In genomic region chr5:140355934-140356333, GRCm38 (mm10) we compare ENCODE assay signal across 20 mouse cellular contexts. TPM values are rescaled to one million over a fixed set of nuclear protein-coding genes. Genes with fewer than 3 reads are reported as not detected.
A peak's percentile ranks its signal among the peaks of the same experiment; 100 is the strongest.
DNase-seq lines count a peak whose midpoint lies in the region; ATAC-seq and TF ChIP-seq lines count a peak whose summit lies in the region.
"Had no signal": no experiment of that assay in that cellular context is flagged by ENCODE, and none has a peak within 500 bp of the region (broad histone marks: within the 10 kb centered on the region; RNA-seq: fewer than 3 reads in every experiment).

No protein-coding gene starts in this region.

- no peaks in the 10 kb centered on the region for H3K9me3 ChIP-seq in kidney, embryonic 15.5 days (replicated peaks)
- H3K9me3 ChIP-seq in liver, embryonic 14.5 days (ENCODE audit: control insufficient read depth, low read length), result no peaks in the 10 kb centered on the region
- H3K9me3 ChIP-seq: embryonic facial prominence, embryonic 12.5 days; forebrain, embryonic 13.5 days; heart, embryonic 10.5 days; limb, embryonic 10.5 days; liver, embryonic 13.5 days had no signal

- H3K4me3 ChIP-seq in kidney, adult 2 months (ENCODE audit: insufficient read depth, low read depth, low read length), result no peak overlapping the region
- no peak overlapping the region for H3K4me3 ChIP-seq in kidney, embryonic 15.5 days (replicated peaks)
- H3K4me3 ChIP-seq in liver, embryonic 14.5 days (ENCODE audit: insufficient read depth in 1 of 2, low read depth in 2 of 2, low read length in 2 of 2), result no peak overlapping the region
- H3K4me3 ChIP-seq: embryonic facial prominence, embryonic 12.5 days; forebrain, embryonic 13.5 days; heart, embryonic 10.5 days; limb, embryonic 10.5 days; liver, embryonic 13.5 days had no signal

- no peak overlapping the region for H3K9ac ChIP-seq in kidney, embryonic 15.5 days
- no peak overlapping the region for H3K9ac ChIP-seq in liver, embryonic 14.5 days (replicated peaks)
- H3K9ac ChIP-seq: embryonic facial prominence, embryonic 12.5 days; forebrain, embryonic 13.5 days; liver, embryonic 13.5 days had no signal

- H3K27ac ChIP-seq in kidney, adult 2 months (ENCODE audit: insufficient read depth, low read depth, low read length), result no peak overlapping the region
- H3K27ac ChIP-seq in kidney, embryonic 15.5 days, result no peak overlapping the region
- no peak overlapping the region for H3K27ac ChIP-seq in liver, embryonic 14.5 days
- H3K27ac ChIP-seq: embryonic facial prominence, embryonic 12.5 days; forebrain, embryonic 13.5 days; heart, embryonic 10.5 days; limb, embryonic 10.5 days; liver, embryonic 13.5 days had no signal

- peaks cover 19% of the 10 kb centered on the region; the same call in 1 of the 2 replicates for H3K4me1 ChIP-seq in kidney, adult 2 months (ENCODE audit: control insufficient read depth, insufficient read depth, low read length)
- H3K4me1 ChIP-seq in kidney, embryonic 15.5 days, result no peaks in the 10 kb centered on the region
- H3K4me1 ChIP-seq in liver, embryonic 14.5 days (replicated peaks; ENCODE audit: control insufficient read depth in 2 of 2, insufficient read depth in 2 of 2, low read length in 1 of 2), result no peaks in the 10 kb centered on the region
- H3K4me1 ChIP-seq: embryonic facial prominence, embryonic 12.5 days; forebrain, embryonic 13.5 days; limb, embryonic 10.5 days; liver, embryonic 13.5 days had no signal

- DNase-seq in embryo, embryonic 10 days (ENCODE audit: low spot score), result peak; percentile 28
- no peak for DNase-seq in embryo, embryonic 11 days
- no peak for DNase-seq in kidney, adult 2 months
- DNase-seq in liver, embryonic 14.5 days (ENCODE audit: low read depth in 3 of 3, low spot score in 3 of 3), result no peak
- DNase-seq in liver (no peak), NIH3T3 (ENCODE audit: low read depth) (peak; percentile 15)
- DNase-seq in thymus, postnatal 25 days, result no peak
- DNase-seq: adrenal gland, postnatal 25 days; cerebellum, adult 9-11 months; gastrocnemius, postnatal 36 days; kidney, adult 11 months; liver, embryonic 13.5 days; lung, postnatal 10 days had no signal

- no peak for TF ChIP-seq POLR2A in kidney, adult 2 months (IDR thresholded peaks at IDR 0.05; ENCODE audit: low read depth, low read length)

- H3K27me3 ChIP-seq in kidney, adult 2 months (replicated peaks; ENCODE audit: control insufficient read depth, insufficient read depth, low read length), result no peaks in the 10 kb centered on the region
- H3K27me3 ChIP-seq in kidney, embryonic 15.5 days, result no peaks in the 10 kb centered on the region
- no peaks in the 10 kb centered on the region for H3K27me3 ChIP-seq in liver, embryonic 14.5 days (ENCODE audit: control insufficient read depth, insufficient read depth, low read length)
- H3K27me3 ChIP-seq: embryonic facial prominence, embryonic 12.5 days; forebrain, embryonic 13.5 days; liver, embryonic 13.5 days had no signal

- peak; percentile 36 for TF ChIP-seq CTCF in kidney, adult 2 months (conservative IDR thresholded peaks at IDR 0.05; ENCODE audit: insufficient read depth, insufficient read length, low read depth, low read length)
- TF ChIP-seq CTCF in liver, embryonic 14.5 days (IDR thresholded peaks at IDR 0.05; ENCODE audit: low read depth), result peak; percentile 31; the same call in 1 of the 2 replicates

- no peak overlapping the region for H3K4me2 ChIP-seq in kidney, embryonic 15.5 days
- H3K4me2 ChIP-seq in liver, embryonic 14.5 days (ENCODE audit: low read depth), result no peak overlapping the region
- H3K4me2 ChIP-seq: embryonic facial prominence, embryonic 12.5 days; forebrain, embryonic 13.5 days; liver, embryonic 13.5 days; midbrain, embryonic 11.5 days had no signal

- 61% methylated on average over 11 of the region's 11 CpGs for WGBS in kidney, adult 2 months
- WGBS in kidney, embryonic 15.5 days, result 77% methylated on average over 11 of the region's 11 CpGs
- 81% methylated on average over 11 of the region's 11 CpGs for WGBS in liver, embryonic 14.5 days (ENCODE audit: insufficient replicate concordance)

- ATAC-seq in kidney, embryonic 15.5 days (replicated peaks; ENCODE audit: low FRiP score), result no peak
- no peak for ATAC-seq in liver, embryonic 14.5 days (ENCODE audit: insufficient read depth)
- ATAC-seq: forebrain, embryonic 13.5 days; hindbrain, embryonic 16.5 days had no signal

- peaks cover 3% of the 10 kb centered on the region; the same call in 1 of the 2 replicates for H3K36me3 ChIP-seq in kidney, adult 2 months (ENCODE audit: control insufficient read depth, insufficient read depth, low read length)
- peaks cover 85% of the 10 kb centered on the region for H3K36me3 ChIP-seq in kidney, embryonic 15.5 days
- H3K36me3 ChIP-seq in liver, embryonic 14.5 days (replicated peaks; ENCODE audit: control insufficient read depth, insufficient read depth, low read depth), result peaks cover 3% of the 10 kb centered on the region

- no peak for TF ChIP-seq EP300 in liver, embryonic 14.5 days (IDR thresholded peaks at IDR 0.05; ENCODE audit: low read depth)

RNA-seq across cellular contexts. Expression of gene Mrm2, which starts 24.2 kb away (rescaled TPM):
- polyA plus RNA-seq in kidney, adult 2 months (2012; rRNA removed), result 12.7 and 15.1 TPM in 2 replicates
- 20.0 and 21.0 TPM in 2 replicates for polyA plus RNA-seq in kidney, embryonic 15.5 days (2015; fragmentation: Nextera tagmentation; extraction: Ambion mirVana)
- polyA plus RNA-seq in liver, embryonic 14.5 days (2012; rRNA removed), result 5.0 and 6.6 TPM in 2 replicates
- polyA plus RNA-seq in liver, embryonic 14.5 days (2014; fragmentation: Nextera tagmentation; extraction: Ambion mirVana), result 9.5 and 10.7 TPM in 2 replicates

RNA-seq across cellular contexts. Expression of gene Snx8, which starts 33.1 kb away (rescaled TPM):
- 77.5 and 79.7 TPM in 2 replicates for polyA plus RNA-seq in kidney, adult 2 months (2012; rRNA removed)
- polyA plus RNA-seq in kidney, embryonic 15.5 days (2015; fragmentation: Nextera tagmentation; extraction: Ambion mirVana), result 25.3 and 27.0 TPM in 2 replicates
- 6.6 TPM in 2 replicates for polyA plus RNA-seq in liver, embryonic 14.5 days (2012; rRNA removed)
- 4.1 and 4.9 TPM in 2 replicates for polyA plus RNA-seq in liver, embryonic 14.5 days (2014; fragmentation: Nextera tagmentation; extraction: Ambion mirVana)

RNA-seq across cellular contexts. Expression of gene Nudt1, which starts 34.5 kb away (rescaled TPM):
- 17.9 and 20.4 TPM in 2 replicates for polyA plus RNA-seq in kidney, adult 2 months (2012; rRNA removed)
- polyA plus RNA-seq in kidney, embryonic 15.5 days (2015; fragmentation: Nextera tagmentation; extraction: Ambion mirVana), result 54.8 and 60.1 TPM in 2 replicates
- polyA plus RNA-seq in liver, embryonic 14.5 days (2012; rRNA removed), result 12.8 and 18.4 TPM in 2 replicates
- 23.2 and 26.3 TPM in 2 replicates for polyA plus RNA-seq in liver, embryonic 14.5 days (2014; fragmentation: Nextera tagmentation; extraction: Ambion mirVana)

RNA-seq across cellular contexts. Expression of gene Mad1l1, which starts 34.6 kb away (rescaled TPM):
- 12.6 and 14.2 TPM in 2 replicates for polyA plus RNA-seq in kidney, adult 2 months (2012; rRNA removed)
- polyA plus RNA-seq in kidney, embryonic 15.5 days (2015; fragmentation: Nextera tagmentation; extraction: Ambion mirVana), result 46.5 and 53.0 TPM in 2 replicates
- polyA plus RNA-seq in liver, embryonic 14.5 days (2012; rRNA removed), result 15.5 TPM in 2 replicates
- 16.9 TPM in 2 replicates for polyA plus RNA-seq in liver, embryonic 14.5 days (2014; fragmentation: Nextera tagmentation; extraction: Ambion mirVana)

Comparison
In these comparisons a context has a peak if more than half of its experiments do, and no peak if none do; other contexts are left out.
1. DNase-seq: peak in embryo, embryonic 10 days (single experiment) and NIH3T3 (single experiment); none in embryo, embryonic 11 days (single experiment), kidney, adult 2 months (single experiment), liver, embryonic 14.5 days (0 of 3), liver (single experiment) and thymus, postnatal 25 days (single experiment).